Mouse (Mus musculus) embryonic fibroblast, embryonic 13.5 days (primary cell): ENCODE data around the gene Fam83f. TPM values are rescaled to one million over a fixed set of nuclear protein-coding genes. Genes with fewer than 3 reads are reported as not detected.

Source experiments
- H3K27ac ChIP-seq: 2 replicates; pipeline ENCODE4 v1.5.1; 2012; ENCODE audit warnings: low read length, control low read depth, inconsistent platforms; ENCODE audit not compliant: insufficient read depth
- H3K4me1 ChIP-seq: 2 replicates; pipeline ENCODE4 v1.6.1; 2011; ENCODE audit warnings: low read length; ENCODE audit not compliant: control insufficient read depth, insufficient read depth
- H3K4me3 ChIP-seq: 2 replicates; pipeline ENCODE4 v1.5.1; 2011; ENCODE audit warnings: mild to moderate bottlenecking, control low read depth, low read length; ENCODE audit not compliant: insufficient read depth
- CTCF ChIP-seq: IDR thresholded peaks from 2 replicates; pipeline ENCODE4 v1.5.1; 2011; ENCODE audit warnings: mild to moderate bottlenecking, control low read depth, low read length, moderate library complexity, borderline replicate concordance; ENCODE audit not compliant: insufficient read depth
- POLR2A ChIP-seq: IDR thresholded peaks from 2 replicates; pipeline ENCODE4 v1.6.1; 2011; ENCODE audit warnings: low read depth, mild to moderate bottlenecking, control low read depth, low read length, moderate library complexity
- polyA plus RNA-seq: library from polyadenylated mRNA; stranded (reverse); fragments of >200 nt; gene quantifications from 2 replicates; pipeline ENCODE4 v1.2.4, GENCODE M21; 2011; ENCODE audit warnings: low read depth; ENCODE audit not compliant: missing spikeins, insufficient read length

Gene Fam83f
- polyA plus RNA-seq, 1 experiment = 0.23 TPM

DNA sequence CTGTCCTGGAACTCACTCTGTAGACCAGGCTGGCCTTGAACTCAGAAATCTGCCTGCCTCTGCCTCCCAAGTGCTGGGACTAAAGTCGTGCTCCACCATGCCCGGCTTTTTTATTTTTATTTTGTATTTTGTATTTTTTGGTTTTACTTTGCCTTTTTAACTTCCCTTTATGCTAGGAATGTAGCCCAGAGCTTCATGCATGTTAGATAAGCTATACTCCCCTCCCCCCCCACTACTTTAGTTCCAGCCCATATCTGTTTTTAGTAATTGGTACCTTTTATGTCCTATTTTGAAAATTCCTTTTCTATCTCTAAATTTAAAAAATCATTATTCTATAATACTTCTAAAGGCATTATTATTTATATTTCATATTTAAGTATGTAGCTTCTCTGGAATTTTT is 66.6 kb downstream of the Fam83f start:
- Histone ChIP-seq H3K4me3 (no peak overlapping the region), H3K4me1 (0 out of 2 replicates have a peak, but pooled peaks cover 2% of the 10 kb centered on the region), H3K27ac (no peak overlapping the region)
- TF ChIP-seq POLR2A = no peak
- TF ChIP-seq CTCF = no peak

GRCm38 (mm10) chr15:80739972-80740371 is 68.3 kb downstream of the Fam83f start:
- 0 out of 2 replicates have a peak, but pooled peaks cover 2% of the 10 kb centered on the region for H3K4me1 ChIP-seq
- H3K4me3 ChIP-seq = no peak overlapping the region
- TF ChIP-seq POLR2A (no peak), CTCF (no peak)
- H3K27ac ChIP-seq = no peak overlapping the region

- 0 out of 2 replicates have a peak, but pooled peaks cover 2% of the 10 kb centered on the region for H3K4me1 ChIP-seq
- no peak overlapping the region for H3K4me3 ChIP-seq
- no peak overlapping the region for H3K27ac ChIP-seq
- TF ChIP-seq CTCF (no peak), POLR2A (no peak)
These were observed 70.2 kb downstream of the Fam83f start for GRCm38 (mm10) chr15:80741836-80742235.

DNA sequence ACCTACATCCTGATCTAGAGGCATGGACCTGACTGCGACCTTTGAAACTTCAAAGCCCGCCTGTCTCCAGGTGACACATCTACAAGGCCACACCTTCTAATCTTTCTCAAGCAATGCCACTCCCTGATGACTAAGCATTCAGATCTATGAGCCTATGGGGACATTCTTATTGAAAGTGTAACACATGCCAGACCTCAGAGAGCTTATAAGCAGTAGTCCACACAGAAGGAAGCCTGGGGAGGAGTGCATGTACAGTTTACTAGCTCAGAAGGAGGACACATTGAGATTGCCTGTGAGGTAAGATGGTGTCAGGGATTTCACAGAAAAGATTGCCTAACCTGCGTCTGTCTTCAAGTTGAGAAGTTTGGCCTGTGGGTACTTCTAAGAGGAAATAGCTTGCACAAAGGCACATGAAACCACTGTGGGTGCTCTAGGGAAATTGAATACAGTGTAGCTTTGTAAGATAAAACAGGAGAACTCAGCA is 71.4 kb downstream of the Fam83f start:
- Histone ChIP-seq H3K4me3 (no peak overlapping the region), H3K4me1 (0 out of 2 replicates have a peak, but pooled peaks cover 2% of the 10 kb centered on the region), H3K27ac (no peak overlapping the region)
- TF ChIP-seq POLR2A (no peak), CTCF (no peak)

- 0 out of 2 replicates have a peak, but pooled peaks cover 2% of the 10 kb centered on the region for H3K4me1 ChIP-seq
- no peak overlapping the region for H3K4me3 ChIP-seq
- H3K27ac ChIP-seq = no peak overlapping the region
- TF ChIP-seq CTCF = no peak
- no peak for TF ChIP-seq POLR2A
These were observed 72.0 kb downstream of the Fam83f start for GRCm38 (mm10) chr15:80743606-80744005.

DNA sequence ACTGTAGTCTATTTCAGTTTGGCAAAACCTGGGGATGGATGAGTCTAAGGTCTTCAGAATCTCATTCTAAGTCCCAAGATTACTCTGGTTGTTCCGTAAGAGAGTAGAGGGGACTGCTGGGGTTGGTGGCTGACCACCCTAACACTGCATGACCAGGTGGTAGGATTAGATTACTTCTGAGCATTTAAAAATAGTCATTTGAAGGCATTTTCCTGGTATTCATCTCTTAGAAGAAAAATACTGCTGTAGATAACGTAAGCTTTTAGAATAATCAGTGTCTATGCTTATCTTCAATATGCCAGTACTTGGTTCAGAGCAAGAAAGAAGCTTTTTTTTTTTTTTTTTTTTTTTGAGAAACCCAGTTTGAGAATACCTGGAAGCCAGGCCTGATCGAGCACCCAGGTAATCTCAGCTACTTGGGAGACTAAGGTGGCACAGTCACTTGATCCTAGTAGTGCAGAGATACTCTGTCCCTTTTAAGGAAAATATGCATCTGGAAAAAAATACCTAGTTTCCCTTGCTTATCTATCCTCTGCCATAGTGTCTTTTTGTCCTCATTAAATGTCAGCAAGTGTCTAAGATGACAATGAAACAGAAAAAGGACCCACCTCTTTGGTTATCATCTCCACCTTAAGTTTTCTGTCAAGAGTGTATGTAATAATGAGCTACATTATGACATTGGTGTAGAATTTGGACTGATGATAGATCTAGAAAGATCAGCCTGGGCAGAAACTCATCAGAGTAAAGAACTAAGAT is 73.2 kb downstream of the Fam83f start:
- TF ChIP-seq POLR2A = no peak
- TF ChIP-seq CTCF = no peak
- no peak overlapping the region for H3K27ac ChIP-seq
- 0 out of 2 replicates have a peak, but pooled peaks cover 2% of the 10 kb centered on the region for H3K4me1 ChIP-seq
- no peak overlapping the region for H3K4me3 ChIP-seq

DNA sequence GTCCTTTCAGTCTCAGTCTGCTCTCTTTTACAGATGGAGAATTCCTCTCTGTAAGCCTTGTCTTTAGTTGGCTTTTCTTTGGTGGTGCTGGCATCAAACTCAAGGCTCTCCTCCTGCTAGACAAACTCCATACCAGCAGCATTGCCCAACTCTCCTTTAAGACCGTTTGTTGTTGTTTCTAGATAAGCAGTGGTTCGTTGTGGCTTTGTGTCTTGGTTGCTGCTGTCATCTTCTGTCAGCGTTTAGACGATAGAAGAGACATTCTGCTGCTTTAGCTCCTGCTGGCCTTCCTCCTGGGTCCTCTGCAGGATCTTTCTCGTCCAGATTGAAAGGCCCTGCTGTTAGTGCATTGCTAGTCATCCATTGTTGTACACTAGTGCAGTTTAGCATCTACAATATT is 77.3 kb downstream of the Fam83f start:
- Histone ChIP-seq H3K4me1 (no peaks in the 10 kb centered on the region), H3K4me3 (no peak overlapping the region), H3K27ac (no peak overlapping the region)
- TF ChIP-seq CTCF (no peak), POLR2A (no peak)

Other genes starting within 250 kb of the Fam83f start
- not detected in 2 replicates for gene Enthd1, start 106.7 kb upstream of the Fam83f start, polyA plus RNA-seq
- gene Grap2, start 99.3 kb upstream of the Fam83f start, polyA plus RNA-seq = not detected in 2 replicates
- gene Tnrc6b, start 39.5 kb downstream of the Fam83f start, polyA plus RNA-seq = 36.4 and 37.0 TPM in 2 replicates